Mouse (Mus musculus) layer of hippocampus, postnatal 14 days (tissue): ENCODE results near the gene Smoc1. TPM values are rescaled to one million over a fixed set of nuclear protein-coding genes. Genes with fewer than 3 reads are reported as not detected.
A peak's percentile ranks its signal among the peaks of the same experiment; 100 is the strongest.

ENCODE experiments used
- DNase-seq, 2 experiments: peaks; one replicate each; pipeline ENCODE4 v3.0.0; 2021 to 2022; ENCODE audit warnings: low spot score in 2 of 2, mixed read lengths in 1 of 2
- total RNA-seq, 2 experiments: library from RNA; stranded (reverse); gene quantifications; 2 replicates each; pipeline ENCODE4 v1.2.3; 2021

The Smoc1 gene
- total RNA-seq, 2 experiments from 2014 or later, result 8.3 to 8.7 TPM

GRCm38 (mm10) chr12:81120301-81120700 is 93.7 kb downstream of the Smoc1 start:
- DNase-seq, result no peak

- no peak for DNase-seq
These were observed 97.2 kb downstream of the Smoc1 start for GRCm38 (mm10) chr12:81123793-81124192.

- no peak for DNase-seq
These were observed 100.2 kb downstream of the Smoc1 start for GRCm38 (mm10) chr12:81126842-81127241.

GRCm38 (mm10) chr12:81128693-81129092 is 102.1 kb downstream of the Smoc1 start:
- no peak for DNase-seq

GRCm38 (mm10) chr12:81130692-81131091 is 104.1 kb downstream of the Smoc1 start:
- DNase-seq, result no peak

DNA sequence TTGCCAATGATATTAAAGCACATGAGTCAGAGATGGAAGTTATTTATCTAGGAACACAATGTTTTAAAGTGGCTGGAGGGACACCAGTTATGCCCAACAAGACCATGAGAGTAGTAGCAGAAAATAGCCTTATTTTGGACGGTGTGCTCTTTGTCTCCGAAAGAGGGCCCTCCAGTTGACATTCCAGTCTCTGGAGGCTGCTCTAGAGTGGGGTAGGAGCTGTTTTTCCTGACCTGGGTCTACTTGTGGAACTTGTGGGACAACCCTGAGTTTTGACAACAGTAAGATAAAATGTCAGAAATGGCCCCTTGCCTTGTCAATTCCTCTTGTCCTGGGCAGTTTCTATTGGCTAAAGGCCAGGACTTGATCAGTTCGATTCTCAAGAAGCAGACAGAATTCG is 104.5 kb downstream of the Smoc1 start:
- DNase-seq, result no peak

- no peak for DNase-seq
These were observed 106.6 kb downstream of the Smoc1 start for GRCm38 (mm10) chr12:81133055-81133665.

GRCm38 (mm10) chr12:81138217-81138616 is 111.6 kb downstream of the Smoc1 start:
- no peak for DNase-seq

GRCm38 (mm10) chr12:81139463-81139862 is 112.9 kb downstream of the Smoc1 start:
- no peak for DNase-seq

DNA sequence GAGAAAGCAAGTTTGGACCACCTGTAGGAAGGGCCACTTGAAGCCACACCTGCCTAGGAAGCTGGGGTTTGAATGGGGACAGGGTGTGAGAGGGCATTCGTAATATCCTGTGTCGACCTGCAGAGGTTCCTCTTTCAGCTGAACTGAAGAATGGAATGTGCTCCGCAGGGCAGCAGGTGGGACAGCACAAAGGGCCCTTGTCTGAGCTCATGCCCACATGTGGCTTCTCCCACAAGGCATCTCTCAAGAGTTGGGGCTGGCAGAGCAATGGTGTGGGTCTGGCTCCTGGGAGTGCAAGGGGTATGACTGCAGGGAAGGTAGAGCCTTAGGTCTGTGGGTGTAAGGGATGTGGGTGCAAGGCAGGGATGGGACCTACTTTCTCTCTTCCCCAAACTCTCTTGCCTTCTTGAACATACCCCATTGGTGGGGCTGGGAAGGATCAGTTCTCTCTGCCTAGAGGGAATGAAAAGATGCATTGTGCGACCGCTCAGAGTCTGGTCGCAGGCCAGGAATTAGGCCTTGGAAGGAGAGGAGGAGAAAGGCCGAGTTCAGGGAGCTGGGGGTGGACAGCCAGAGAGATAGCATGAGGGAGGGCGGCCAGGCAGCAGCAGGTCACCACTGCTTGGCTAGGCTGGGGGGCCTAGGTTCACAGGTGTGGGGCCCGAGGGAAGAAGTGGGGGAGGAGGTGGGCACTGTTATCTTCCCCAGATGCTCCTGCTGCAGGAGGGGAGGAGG is 114.2 kb downstream of the Smoc1 start:
- DNase-seq, result peak; percentile 29 to 61

- no peak for DNase-seq
These were observed 114.7 kb downstream of the Smoc1 start for GRCm38 (mm10) chr12:81141329-81141711.

DNA sequence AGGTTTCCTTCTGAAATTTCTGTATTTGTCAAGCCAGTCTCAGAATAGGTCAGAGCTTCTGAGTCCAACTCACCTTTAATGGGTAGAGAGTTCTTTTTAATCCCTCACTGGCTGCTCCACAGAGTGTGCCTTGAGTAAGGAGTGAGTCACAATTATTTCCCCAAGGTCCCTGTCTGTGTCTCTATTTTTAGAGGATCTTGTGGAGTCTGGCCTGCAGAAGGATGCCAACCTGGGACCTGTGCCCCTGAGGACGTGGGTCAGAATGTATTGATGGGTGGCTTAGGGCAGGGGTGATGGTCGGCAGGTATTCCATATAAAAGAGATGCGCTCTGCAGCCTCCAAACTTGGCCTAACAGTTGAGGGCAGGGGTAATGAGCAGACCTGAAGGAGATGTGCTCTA is 115.6 kb downstream of the Smoc1 start:
- DNase-seq, result no peak

DNA sequence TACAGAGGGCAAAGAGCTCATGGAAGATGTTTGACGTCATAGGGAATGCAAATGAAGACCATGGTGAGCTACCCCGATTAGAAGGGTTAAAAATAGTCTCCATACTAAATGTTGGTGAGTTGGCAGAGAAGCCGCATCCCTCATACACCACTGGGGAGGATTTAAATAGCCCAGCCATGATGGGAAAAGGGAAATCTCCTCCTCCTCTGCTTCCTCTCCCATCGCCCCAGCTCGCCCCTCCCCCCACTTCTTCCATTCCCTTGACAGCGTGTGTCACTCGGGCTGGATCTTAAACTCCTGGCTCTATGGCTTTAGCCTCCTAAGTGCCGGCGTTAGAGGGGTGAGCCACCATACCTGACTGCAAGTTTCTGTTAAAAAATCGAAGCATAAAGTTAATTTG is 117.6 kb downstream of the Smoc1 start:
- DNase-seq, result no peak

GRCm38 (mm10) chr12:81146417-81147180 is 120.0 kb downstream of the Smoc1 start:
- peak in 1 of 2 experiments; percentile 29 for DNase-seq

GRCm38 (mm10) chr12:81147956-81148355 is 121.3 kb downstream of the Smoc1 start:
- DNase-seq, result no peak

DNA sequence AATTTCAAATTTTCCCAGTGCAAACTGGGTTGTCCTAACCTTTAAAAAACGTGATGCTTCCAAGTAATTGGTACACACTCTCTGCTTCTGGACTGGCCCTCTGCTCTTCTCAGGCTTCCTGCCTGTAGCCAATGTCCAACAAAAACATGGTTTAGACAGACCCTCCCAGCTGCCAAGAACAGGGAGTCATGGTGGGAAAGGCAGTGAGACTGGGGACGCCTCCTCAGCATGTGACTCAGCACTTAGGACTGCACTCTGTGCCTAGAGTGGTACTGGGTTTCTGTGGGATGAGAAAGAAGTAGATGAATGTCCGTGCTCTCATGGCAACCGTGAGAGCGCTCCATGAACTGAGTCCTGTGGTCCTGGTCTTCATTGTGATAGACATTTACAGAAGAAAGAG is 124.3 kb downstream of the Smoc1 start:
- DNase-seq, result no peak

DNA sequence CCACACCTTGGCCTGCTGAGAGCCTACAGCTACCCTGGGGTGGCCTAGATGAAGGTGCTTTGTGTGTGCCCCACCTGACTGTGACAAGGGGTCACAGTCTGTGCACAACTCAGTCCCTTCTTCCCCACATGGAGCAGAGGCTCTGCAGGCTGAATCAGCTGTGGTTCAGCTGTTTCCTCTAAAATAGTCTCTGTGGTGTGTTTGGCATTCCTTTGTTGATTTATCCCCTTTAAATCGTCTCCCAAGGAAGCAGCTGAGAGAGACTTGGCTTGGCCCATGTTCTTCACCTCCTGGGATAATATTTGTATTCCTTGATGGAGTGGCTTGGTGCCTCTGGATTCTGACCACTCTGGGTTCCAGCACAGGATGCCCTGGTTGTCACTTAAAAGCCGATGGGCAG is 125.5 kb downstream of the Smoc1 start:
- no peak for DNase-seq

- no peak for DNase-seq
These were observed 129.1 kb downstream of the Smoc1 start for GRCm38 (mm10) chr12:81155675-81156074.

DNA sequence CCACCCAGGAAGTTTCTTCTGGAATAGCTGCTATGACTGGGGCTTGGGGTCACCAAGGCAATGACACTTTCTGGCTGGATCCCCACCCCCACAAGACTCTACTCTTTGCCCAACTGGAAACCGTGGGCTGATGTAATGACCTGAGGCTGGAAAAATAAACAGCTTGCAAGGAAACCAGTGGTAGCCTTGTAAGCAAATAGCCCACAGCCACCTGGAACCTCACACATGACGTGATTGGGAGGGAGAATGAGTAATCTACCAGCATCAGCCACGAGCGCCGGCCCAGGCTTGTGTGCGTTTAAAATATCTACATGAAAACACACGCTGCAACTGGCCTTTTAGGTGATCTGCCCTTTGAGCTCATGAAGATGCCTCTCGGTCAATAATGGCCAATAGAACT is 130.2 kb downstream of the Smoc1 start:
- no peak for DNase-seq

DNA sequence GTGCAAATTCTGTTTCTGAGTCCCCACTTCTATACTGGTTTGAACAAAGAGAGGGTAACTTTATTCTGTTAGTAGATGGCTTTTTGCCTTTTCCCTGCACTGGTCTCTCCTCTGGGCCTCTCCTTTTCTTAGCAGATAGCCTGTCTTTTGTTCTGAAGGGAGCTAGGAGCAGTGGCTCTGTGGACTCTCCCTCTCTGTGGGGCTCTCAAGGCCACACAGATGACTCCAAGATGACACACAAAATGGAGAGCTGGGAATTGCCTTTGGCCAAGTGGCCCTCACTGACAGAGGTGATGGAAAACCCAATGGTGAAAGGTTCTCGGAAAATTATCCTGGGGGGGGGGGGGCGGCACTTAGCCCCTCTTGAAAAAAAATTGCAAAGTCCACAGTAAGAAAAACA is 133.3 kb downstream of the Smoc1 start:
- DNase-seq, result no peak

- DNase-seq, result no peak
These were observed 133.8 kb downstream of the Smoc1 start for GRCm38 (mm10) chr12:81160425-81160824.

DNA sequence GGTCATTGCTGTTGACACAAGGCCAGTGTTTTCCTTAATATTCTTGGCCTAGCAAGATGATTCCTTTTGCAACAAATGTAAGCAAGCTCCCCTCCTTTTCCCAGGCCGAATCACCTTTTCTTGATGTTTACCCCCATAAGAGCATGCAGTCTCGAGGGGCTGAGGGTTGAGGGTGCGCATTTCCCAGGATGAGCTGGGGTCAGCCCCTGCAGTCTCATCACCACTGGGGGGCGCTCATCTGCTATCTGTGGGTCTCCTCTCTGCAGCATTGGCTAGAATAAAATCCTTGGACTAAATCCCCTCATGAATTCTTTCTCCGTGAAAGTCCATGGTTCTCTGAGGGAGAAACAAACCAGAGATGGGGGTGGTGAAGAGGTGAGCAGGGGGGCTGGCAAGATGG is 134.2 kb downstream of the Smoc1 start:
- DNase-seq, result peak in 1 of 2 experiments; percentile 18
